Mouse (Mus musculus): ENCODE measurements around the gene Plagl1.
A peak's percentile ranks its signal among the peaks of the same experiment; 100 is the strongest.
"Not testable (repeated sequence)": the region's sequence is repeated elsewhere in the genome, so short reads cannot be mapped to it uniquely, and the experiment has no call there.

Plagl1 gene

DNA sequence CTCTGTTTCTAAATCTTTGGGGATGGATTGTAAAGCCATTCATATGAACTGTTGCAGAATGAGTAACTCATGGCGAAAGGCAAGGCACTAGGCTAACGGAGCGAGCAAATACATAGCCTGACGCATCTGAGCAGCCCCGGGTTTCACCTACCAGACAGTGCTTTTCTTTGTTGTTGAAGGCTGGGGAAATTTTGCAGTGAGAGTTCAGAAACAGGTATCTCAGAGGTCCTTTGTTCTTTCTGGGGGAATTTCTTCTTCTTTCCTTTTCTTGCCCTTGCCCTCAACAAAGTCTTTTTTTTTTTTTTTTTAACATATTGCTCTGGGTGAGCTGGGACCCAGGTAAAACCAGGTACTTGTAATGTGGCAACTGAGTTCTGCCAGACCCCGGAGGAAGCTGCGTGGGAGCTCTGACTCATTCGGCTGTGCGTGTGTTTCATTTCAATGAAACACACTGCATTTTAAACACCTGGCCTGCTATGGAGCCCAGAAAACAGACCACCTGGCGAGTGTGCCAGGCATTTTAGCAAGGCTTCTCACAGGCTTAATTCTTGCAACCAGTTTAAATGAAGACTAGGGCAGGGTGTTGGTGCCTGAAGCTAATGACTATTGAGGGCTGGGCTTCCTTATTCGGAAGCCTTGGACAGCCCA lies at the start of gene Plagl1:
Plagl1 (plus strand) TSS at position 484 of the 648 bp plus-strand sequence.
- DNase-seq = no peak

DNA sequence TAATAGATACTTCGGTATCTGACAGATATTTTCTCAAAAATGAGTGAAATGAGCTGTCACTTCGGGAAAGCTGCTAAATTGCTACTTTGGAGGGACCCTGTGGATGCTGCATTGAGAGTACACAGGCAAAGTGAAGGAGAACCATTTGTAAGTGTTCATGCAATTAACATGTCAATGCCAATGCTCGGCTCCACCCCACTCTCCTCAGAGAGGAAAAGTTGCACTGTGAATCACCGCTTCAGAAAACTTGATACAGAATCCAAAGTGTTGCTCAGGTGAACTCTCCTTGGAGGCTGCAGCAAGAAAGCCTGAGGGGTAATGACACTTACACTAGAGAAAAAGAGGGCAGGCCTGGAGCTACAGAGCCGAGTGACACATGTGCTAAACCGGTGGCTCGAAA lies 46.3 kb upstream of the Plagl1 start:
- no peak for DNase-seq

GRCm38 (mm10) chr10:13016573-13016972 lies 43.7 kb upstream of the Plagl1 start:
- peak; percentile 64 for DNase-seq

DNA sequence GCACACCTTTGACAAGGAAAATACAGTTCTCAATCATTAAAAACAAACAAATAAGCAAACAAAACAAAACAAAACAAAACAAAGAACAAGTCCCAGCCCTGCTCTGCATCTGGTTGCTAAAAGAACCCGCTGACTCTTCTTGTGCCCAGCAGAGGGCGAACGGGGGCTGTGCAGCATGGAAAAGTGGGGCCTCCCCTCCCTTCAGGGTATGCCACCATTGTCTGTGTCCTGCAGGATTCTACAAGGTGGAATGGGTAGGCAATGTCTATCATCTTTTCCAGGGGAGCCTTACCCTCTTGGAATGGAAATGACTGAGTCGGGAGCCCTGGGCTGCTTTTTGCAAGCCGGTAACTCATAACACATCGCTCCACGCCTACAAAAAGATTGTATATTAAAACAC lies 41.8 kb upstream of the Plagl1 start:
- DNase-seq = peak; percentile 62

- no peak for DNase-seq
Measured at GRCm38 (mm10) chr10:13019026-13019425, 41.3 kb upstream of the Plagl1 start.

GRCm38 (mm10) chr10:13022103-13022502 lies 38.2 kb upstream of the Plagl1 start:
- DNase-seq = no peak

- DNase-seq = not testable (repeated sequence)
Measured at GRCm38 (mm10) chr10:13023985-13024384, 36.3 kb upstream of the Plagl1 start.

GRCm38 (mm10) chr10:13027702-13028101 lies 32.6 kb upstream of the Plagl1 start:
- no peak for DNase-seq

DNA sequence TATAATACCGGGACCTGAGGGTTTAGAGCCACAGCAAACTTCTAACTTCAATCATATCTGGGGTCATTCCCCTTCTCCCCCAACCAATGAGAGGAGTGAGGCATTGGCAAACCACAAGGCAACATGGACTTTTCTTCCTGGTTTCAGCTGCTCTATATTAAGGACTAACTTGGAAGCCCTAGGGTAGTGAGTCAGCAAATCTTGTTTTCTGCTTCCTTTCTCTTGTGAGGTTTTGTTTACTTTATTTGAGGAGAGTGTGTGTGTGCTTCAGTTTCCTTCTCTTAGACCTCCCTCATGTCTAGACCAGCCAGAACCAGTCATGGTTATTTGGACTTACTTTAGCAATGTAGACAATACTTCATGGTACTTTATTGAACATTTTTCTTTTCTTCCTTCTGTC lies 32.1 kb upstream of the Plagl1 start:
- DNase-seq = no peak

- DNase-seq = no peak
Measured at GRCm38 (mm10) chr10:13029416-13029815, 30.9 kb upstream of the Plagl1 start.

DNA sequence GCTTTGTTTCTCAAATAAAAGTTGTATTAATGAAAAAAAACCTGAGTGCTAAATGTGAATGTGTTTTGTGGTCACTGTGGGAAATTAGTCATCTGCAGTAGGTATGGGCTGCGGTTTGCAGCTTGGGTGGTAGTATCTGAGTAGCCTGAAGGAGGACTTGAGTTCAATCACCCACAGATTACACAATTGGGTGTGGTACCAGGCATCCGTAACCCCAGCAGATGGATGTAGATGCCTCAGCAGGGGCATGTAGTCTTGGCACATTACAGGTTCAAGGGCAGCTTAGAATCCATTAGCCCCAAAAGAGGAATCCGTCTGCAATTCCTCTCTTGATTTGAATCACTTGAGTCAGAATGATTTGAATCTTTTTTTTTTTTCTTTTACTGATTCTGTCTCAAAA lies 25.0 kb upstream of the Plagl1 start:
- DNase-seq = no peak

- no peak for DNase-seq
Measured at GRCm38 (mm10) chr10:13039637-13040174, 20.6 kb upstream of the Plagl1 start.

- no peak for DNase-seq
Measured at GRCm38 (mm10) chr10:13044659-13045058, 15.6 kb upstream of the Plagl1 start.

- no peak for DNase-seq
Measured at GRCm38 (mm10) chr10:13047816-13048215, 12.5 kb upstream of the Plagl1 start.

GRCm38 (mm10) chr10:13056863-13057381 lies 3.4 kb upstream of the Plagl1 start:
- DNase-seq = no peak

DNA sequence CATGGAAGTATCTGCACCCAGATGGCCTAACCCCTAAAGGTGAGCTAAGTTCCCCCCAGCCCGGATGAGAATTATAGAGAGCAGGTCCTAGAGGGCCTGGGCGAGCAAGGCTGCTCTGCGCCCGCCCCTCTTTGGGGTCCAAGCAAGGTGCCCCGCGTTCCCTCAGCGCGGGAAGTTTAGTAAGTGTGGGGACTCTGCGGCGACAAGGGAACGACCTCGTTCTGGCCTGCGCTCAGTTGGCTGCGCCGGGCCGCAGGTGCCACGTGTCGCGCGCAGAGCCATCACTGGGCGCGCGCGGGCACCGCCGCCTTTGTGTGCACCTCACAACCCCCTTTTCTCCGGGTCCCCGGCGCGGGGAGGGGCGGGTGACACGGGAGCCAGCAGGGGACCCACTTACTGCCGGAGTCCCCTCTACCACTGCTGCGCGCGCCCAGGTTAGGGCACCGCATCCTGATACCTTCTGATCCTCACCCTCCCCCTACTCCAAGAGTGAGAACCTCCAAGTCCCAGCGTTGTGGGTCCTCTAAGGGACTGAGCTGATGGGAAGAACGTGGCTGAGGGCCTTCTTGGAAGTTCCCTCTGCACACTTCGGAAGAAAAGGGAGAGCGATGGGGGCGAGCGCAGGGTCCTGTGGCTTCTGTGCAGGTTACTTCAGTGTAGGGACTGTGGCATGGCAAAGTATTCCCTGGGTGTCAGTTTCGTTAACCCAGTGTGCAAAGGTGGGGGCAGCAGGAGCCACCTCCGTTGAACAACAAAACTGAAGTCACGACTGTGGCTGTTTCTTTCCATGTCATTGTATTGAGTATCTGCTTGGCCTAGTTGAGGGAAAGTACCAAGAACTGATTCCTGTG lies 742 bp downstream of the Plagl1 start:
- no peak for DNase-seq

DNA sequence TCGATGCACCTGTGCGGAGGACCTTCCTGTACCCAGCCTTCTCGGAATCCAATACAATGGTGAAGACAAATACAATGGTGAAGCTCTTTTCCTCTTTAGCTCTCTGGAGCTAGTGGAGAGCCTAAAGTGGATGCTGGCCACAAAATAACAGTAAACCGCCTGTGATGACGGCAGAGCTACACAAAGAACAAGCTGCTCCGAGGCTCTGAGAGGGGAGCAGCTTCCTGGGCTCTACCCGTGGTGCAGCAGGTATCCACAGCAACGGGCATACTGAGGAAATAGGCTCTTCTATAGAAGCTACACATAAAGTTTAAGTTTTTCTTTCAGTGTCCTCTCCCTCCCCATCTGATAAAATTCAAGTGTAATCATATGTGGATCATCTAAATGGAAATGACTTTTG lies 2.1 kb downstream of the Plagl1 start:
- no peak for DNase-seq

- DNase-seq = no peak
Measured at GRCm38 (mm10) chr10:13063457-13063856, 3.2 kb downstream of the Plagl1 start.

DNA sequence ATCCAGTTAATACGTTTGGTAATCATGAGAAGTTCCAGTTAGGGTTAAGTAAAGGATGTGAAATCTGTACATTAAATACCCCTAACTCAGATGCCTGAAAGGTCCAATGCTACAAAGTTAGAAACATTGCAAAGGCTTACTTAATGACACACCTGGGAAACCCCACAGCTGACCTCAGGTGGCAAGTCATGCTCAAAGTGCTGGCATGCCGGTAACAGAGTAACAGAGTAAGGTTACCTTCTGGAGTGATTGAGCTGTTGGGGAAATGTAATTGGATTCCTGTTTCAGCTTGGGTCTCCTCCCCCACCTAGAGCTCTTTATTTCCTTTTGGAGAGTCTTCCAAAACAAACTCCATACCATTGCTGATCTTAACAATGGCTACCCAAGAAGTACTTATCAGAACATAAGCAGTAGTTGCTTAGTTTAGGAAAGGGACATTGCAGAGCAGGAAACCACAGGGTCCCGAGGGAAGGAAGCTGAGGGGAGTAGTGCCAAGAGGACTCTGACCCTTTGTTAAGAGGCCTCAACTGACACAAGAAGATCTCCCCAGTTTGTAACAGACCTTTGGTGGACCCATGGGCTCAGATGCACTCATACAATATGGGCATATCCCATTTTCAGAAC lies 4.9 kb downstream of the Plagl1 start:
- no peak for DNase-seq

- DNase-seq = no peak
Measured at GRCm38 (mm10) chr10:13071031-13071430, 10.7 kb downstream of the Plagl1 start.

GRCm38 (mm10) chr10:13076807-13077532 lies 16.7 kb downstream of the Plagl1 start:
- DNase-seq = no peak

DNA sequence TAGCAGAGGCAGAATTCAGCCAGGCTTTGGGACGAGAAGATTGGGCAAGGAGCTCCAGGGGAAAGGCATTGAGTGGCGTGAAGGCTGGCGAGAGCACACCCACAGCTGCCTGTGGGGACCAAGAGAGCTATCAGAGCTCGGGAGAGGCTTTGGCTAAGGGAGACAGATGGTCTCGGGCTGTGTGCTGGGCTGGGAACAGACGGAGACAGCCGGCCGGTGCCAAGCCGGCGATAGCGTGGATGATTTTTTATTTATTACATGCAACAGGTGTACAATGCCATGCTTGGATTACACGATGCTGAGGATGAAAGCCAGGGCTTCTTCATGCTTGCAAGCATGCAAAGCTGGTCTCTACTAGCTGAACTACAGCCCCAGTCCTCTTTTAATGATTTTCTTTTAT lies 22.2 kb downstream of the Plagl1 start:
- no peak for DNase-seq

Data from kidney, postnatal 10 days (tissue).